Mouse (Mus musculus) bone marrow macrophage, adult 2 months (primary cell): ENCODE measurements at regions not wholly inside any gene's neighbourhood (a gene's known extent, or its start where the extent isn't known, plus 50 kb on each side); places are given as distances from the start of the nearest gene placed in this dataset.

Experiments
- CTCF ChIP-seq: IDR thresholded peaks from 2 replicates; pipeline ENCODE4 v1.5.1; 2012; ENCODE audit warnings: low read depth, mild to moderate bottlenecking, low read length, moderate library complexity
- POLR2A ChIP-seq: IDR thresholded peaks from 2 replicates; pipeline ENCODE4 v1.6.1; 2012; ENCODE audit warnings: mild to moderate bottlenecking, low read depth, low read length, borderline replicate concordance

DNA sequence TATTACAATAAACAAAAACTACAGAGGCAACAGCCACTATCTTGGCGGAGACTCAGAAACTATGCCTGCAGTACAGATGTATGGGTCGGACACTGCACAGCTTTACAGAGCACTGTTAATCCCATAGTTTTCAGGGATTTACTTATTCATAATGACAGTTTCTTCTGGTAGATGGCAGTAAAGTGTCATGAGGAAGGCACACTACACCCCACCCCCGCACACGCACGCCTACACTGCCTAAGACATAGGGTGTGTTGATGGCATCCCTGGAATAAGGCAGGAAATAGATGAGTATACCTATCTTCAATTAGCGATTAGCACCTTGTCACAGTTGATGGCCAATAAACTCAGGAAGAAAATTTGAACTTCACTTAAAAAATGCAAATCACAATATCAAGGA lies 306.9 kb downstream of the Tle4 start:
- TF ChIP-seq CTCF (no peak), POLR2A (no peak)
